Mouse (Mus musculus): ENCODE data around the gene Ncln. TPM values are rescaled to one million over a fixed set of nuclear protein-coding genes. Genes with fewer than 3 reads are reported as not detected.

The Ncln gene
- polyA plus RNA-seq, 1 experiment from 2014 or later = 60.3 TPM

DNA sequence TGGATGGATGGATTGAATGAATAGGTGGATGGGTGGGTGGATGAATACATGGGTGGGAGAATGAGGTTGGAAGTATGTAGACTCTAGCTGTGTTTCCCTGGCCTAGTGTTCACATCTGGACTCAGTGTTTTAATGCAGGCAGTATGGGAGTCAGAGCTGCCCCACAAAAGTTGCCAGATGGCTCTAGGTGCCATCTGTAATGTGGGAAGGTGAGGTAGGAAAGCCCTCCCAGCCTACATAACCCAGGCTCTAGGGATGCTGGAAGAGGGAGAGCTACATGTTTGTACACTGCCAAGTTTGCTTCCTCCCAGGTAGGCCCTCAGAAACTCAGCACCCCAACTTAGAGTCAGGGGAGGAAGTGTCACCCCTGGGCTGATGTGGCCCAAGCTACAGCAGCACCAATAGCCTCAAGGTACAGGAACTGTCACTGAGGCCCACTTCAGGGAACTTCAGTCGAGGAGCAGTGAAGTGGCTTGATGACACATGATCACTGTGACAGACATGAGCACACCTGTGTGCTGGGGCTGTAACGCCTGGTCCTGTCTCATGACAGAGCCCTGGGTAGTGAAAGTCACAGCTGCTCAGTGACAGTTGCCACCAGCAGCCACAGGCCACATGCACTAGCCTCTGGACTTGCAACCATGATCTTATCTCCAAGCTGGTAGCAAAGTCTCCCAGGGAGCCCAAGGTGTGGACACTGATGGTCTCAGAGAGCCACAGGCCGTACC, 42.3 kb upstream of the Ncln start:
- peaks cover 9% of the 10 kb centered on the region for H3K4me1 ChIP-seq (ENCODE audit: control insufficient read depth, insufficient read depth, low read length)
- H3K27me3 ChIP-seq (ENCODE audit: control insufficient read depth, insufficient read depth, low read length) = no peaks in the 10 kb centered on the region
- H3K9ac ChIP-seq (ENCODE audit: low read length) = no peak overlapping the region
- H3K4me3 ChIP-seq (ENCODE audit: low read depth, low read length) = no peak overlapping the region
- WGBS = 86% methylated on average over 3 of the region's 3 CpGs
- peaks cover 3% of the 10 kb centered on the region; the same call in 1 of the 2 replicates for H3K36me3 ChIP-seq (ENCODE audit: control insufficient read depth, insufficient read depth, low read length)
- DNase-seq (ENCODE audit: low spot score) = no peak
- ATAC-seq (ENCODE audit: insufficient number of reproducible peaks, low FRiP score, low TSS enrichment, low read depth) = no peak
- no peak overlapping the region for H3K4me2 ChIP-seq (ENCODE audit: low read depth, severe bottlenecking)
- H3K9me3 ChIP-seq (ENCODE audit: control insufficient read depth, low read length) = no peaks in the 10 kb centered on the region
- no peak overlapping the region for H3K27ac ChIP-seq (replicated peaks; ENCODE audit: low read depth, low read length)

DNA sequence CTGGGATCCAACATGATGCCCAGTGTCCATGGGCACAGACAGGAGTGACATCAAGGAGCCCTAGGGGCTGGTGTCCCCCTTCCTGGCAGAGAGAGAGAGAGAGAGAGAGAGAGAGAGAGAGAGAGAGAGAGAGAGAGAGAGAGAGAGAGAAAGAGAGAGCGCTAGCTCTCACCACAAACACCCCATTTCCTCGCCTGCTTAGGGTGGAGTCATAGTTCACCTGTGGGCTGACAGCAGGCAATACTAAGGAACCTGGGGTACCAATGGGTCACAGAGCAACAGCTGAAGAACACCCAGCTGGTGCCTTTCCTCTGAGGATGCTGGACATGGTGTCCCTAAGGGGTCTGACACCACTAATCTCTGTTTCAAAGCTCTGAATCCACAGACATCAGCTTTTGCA, 41.2 kb upstream of the Ncln start:
- WGBS = 82% methylated on average over 2 of the region's 2 CpGs
- no peak for ATAC-seq (ENCODE audit: insufficient number of reproducible peaks, low FRiP score, low TSS enrichment, low read depth)
- DNase-seq (ENCODE audit: low spot score) = no peak

DNA sequence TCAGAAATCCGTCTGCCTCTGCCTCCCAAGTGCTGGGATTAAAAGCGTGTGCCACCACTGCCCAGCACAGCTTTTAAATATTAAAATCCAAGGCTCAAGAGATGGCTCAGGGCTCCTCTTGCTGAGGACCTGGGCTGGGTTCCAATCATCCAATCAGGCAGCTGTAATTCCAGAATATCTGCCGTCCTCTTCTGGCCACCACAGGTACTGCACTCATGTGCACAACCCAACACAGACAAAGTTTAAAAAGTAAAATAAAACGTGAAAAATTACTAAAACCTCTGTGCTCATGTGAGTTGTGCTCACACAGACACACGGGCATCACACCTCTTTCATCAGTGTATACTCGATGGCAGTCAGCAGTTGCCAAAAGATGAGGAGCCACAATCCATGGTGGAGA, 40.5 kb upstream of the Ncln start:
- Histone ChIP-seq H3K4me1 (ENCODE audit: control insufficient read depth, insufficient read depth, low read length) (no peaks in the 10 kb centered on the region), H3K9me3 (ENCODE audit: control insufficient read depth, low read length) (no peaks in the 10 kb centered on the region), H3K9ac (ENCODE audit: low read length) (no peak overlapping the region), H3K27ac (replicated peaks; ENCODE audit: low read depth, low read length) (no peak overlapping the region), H3K27me3 (ENCODE audit: control insufficient read depth, insufficient read depth, low read length) (no peaks in the 10 kb centered on the region), H3K4me2 (ENCODE audit: low read depth, severe bottlenecking) (no peak overlapping the region), H3K4me3 (ENCODE audit: low read depth, low read length) (no peak overlapping the region), H3K36me3 (ENCODE audit: control insufficient read depth, insufficient read depth, low read length) (peaks cover 9% of the 10 kb centered on the region)
- ATAC-seq (ENCODE audit: insufficient number of reproducible peaks, low FRiP score, low TSS enrichment, low read depth) = no peak
- DNase-seq (ENCODE audit: low spot score) = no peak
- 74% methylated on average over 6 of the region's 6 CpGs for WGBS

More for the DNA sequence above, 41.2 kb upstream of the Ncln start:
- Histone ChIP-seq H3K9me3 (ENCODE audit: control insufficient read depth, low read length) (no peaks in the 10 kb centered on the region), H3K27ac (replicated peaks; ENCODE audit: low read depth, low read length) (no peak overlapping the region), H3K27me3 (ENCODE audit: control insufficient read depth, insufficient read depth, low read length) (no peaks in the 10 kb centered on the region), H3K4me3 (ENCODE audit: low read depth, low read length) (no peak overlapping the region), H3K4me1 (ENCODE audit: control insufficient read depth, insufficient read depth, low read length) (peaks cover under 1% of the 10 kb centered on the region; the same call in 1 of the 2 replicates), H3K4me2 (ENCODE audit: low read depth, severe bottlenecking) (no peak overlapping the region), H3K36me3 (ENCODE audit: control insufficient read depth, insufficient read depth, low read length) (peaks cover 5% of the 10 kb centered on the region), H3K9ac (ENCODE audit: low read length) (no peak overlapping the region)

DNA sequence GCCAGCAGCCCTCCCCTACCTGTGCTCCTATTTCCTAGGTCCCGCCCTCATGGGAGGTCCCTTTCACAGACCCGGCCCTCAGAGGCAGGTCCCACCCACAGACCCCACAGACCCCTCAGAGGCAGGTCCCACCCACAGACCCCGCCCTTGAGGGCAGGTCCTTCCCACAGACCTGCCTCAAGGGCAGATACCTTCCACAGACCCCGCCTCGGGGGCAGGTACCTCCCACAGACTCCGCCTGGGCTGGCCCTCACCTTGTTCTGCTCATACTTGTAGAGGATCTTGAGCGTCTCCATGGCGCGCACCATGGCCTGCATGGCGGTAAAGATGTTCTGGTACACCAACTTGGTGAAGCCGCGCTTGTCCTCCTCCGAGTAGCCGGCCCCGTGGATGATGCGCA, 38.6 kb upstream of the Ncln start:
- WGBS = 48% methylated on average over 16 of the region's 16 CpGs
- Histone ChIP-seq H3K27ac (replicated peaks; ENCODE audit: low read depth, low read length) (no peak overlapping the region), H3K36me3 (ENCODE audit: control insufficient read depth, insufficient read depth, low read length) (peaks cover 16% of the 10 kb centered on the region), H3K4me3 (ENCODE audit: low read depth, low read length) (no peak overlapping the region), H3K4me2 (ENCODE audit: low read depth, severe bottlenecking) (no peak overlapping the region), H3K27me3 (ENCODE audit: control insufficient read depth, insufficient read depth, low read length) (no peaks in the 10 kb centered on the region), H3K9me3 (ENCODE audit: control insufficient read depth, low read length) (no peaks in the 10 kb centered on the region), H3K9ac (ENCODE audit: low read length) (no peak overlapping the region), H3K4me1 (ENCODE audit: control insufficient read depth, insufficient read depth, low read length) (no peaks in the 10 kb centered on the region)
- no peak for ATAC-seq (ENCODE audit: insufficient number of reproducible peaks, low FRiP score, low TSS enrichment, low read depth)
- no peak for DNase-seq (ENCODE audit: low spot score)

DNA sequence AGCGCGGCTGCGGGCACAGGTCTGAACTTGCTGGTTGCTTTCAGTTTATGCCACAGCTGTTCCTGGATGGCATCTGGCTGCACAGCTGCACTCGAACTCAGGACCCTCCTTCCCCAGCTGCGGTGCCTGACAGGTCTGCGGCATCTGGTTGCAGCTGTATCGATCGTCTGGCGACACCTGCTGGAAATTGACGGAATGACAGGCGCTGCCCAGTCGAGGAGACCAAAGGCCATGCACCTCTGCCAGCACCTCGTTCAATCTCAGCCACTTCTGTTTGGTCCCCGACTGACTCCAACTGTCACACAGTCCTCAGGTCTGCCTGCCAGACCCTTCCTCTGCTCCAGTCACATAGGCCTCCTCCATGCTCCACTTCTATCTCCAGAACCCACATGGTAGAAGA, 30.6 kb upstream of the Ncln start:
- WGBS = 11% methylated on average over 14 of the region's 14 CpGs
- DNase-seq (ENCODE audit: low spot score) (peak; percentile 91), ATAC-seq (ENCODE audit: insufficient number of reproducible peaks, low FRiP score, low TSS enrichment, low read depth) (no peak)
- H3K9me3 ChIP-seq (ENCODE audit: control insufficient read depth, low read length) = no peaks in the 10 kb centered on the region; the same call in 1 of the 2 replicates
- no peak overlapping the region for H3K9ac ChIP-seq (ENCODE audit: low read length)
- no peak overlapping the region for H3K4me3 ChIP-seq (ENCODE audit: low read depth, low read length)
- H3K4me1 ChIP-seq (ENCODE audit: control insufficient read depth, insufficient read depth, low read length) = no peaks in the 10 kb centered on the region
- H3K36me3 ChIP-seq (ENCODE audit: control insufficient read depth, insufficient read depth, low read length) = peaks cover 10% of the 10 kb centered on the region
- 0 out of 2 replicates have a peak, but pooled peaks cover 9% of the 10 kb centered on the region for H3K27me3 ChIP-seq (ENCODE audit: control insufficient read depth, insufficient read depth, low read length)
- H3K4me2 ChIP-seq (ENCODE audit: low read depth, severe bottlenecking) = no peak overlapping the region
- no peak overlapping the region for H3K27ac ChIP-seq (replicated peaks; ENCODE audit: low read depth, low read length)

DNA sequence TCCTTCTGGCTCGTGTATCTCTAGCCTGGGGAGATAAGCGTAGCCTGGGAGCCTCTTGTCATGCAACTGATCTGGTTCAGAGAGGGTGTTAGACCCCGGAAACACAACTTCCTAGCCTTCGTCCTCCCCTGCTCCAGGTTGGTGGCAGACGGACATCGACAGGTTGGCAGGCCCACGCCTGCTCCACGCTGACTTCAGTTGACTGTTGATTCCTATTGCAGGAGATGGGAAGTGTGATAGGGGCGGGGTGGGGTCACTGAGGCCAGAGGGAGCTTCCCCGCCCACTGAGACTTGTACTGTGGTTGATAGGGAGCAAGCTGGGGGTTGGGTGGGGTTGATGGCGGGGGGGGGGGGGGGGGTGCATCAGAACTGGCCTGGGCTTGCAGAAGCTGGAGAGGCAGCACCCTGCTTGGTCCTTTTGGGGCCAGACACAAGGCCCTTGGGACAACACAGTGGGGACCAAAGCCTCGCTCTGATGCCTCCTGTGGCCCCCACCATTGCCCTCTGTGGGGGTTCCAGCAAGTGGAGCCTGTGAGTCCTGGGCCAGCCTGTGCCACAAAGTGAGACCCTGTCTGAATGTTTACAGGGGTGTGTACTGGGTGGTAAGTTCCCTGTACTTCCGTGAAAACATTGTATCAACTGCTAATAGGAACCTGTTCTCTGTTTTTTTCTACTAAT, 29.0 kb upstream of the Ncln start:
- DNase-seq (ENCODE audit: low spot score) = no peak
- H3K27ac ChIP-seq (replicated peaks; ENCODE audit: low read depth, low read length) = no peak overlapping the region
- H3K4me1 ChIP-seq (ENCODE audit: control insufficient read depth, insufficient read depth, low read length) = no peaks in the 10 kb centered on the region
- H3K9me3 ChIP-seq (ENCODE audit: control insufficient read depth, low read length) = no peaks in the 10 kb centered on the region; the same call in 1 of the 2 replicates
- H3K36me3 ChIP-seq (ENCODE audit: control insufficient read depth, insufficient read depth, low read length) = peaks cover 3% of the 10 kb centered on the region; the same call in 1 of the 2 replicates
- H3K27me3 ChIP-seq (ENCODE audit: control insufficient read depth, insufficient read depth, low read length) = 0 out of 2 replicates have a peak, but pooled peaks cover 9% of the 10 kb centered on the region
- H3K4me3 ChIP-seq (ENCODE audit: low read depth, low read length) = no peak overlapping the region
- no peak for ATAC-seq (ENCODE audit: insufficient number of reproducible peaks, low FRiP score, low TSS enrichment, low read depth)
- no peak overlapping the region for H3K9ac ChIP-seq (ENCODE audit: low read length)
- no peak overlapping the region for H3K4me2 ChIP-seq (ENCODE audit: low read depth, severe bottlenecking)
- 56% methylated on average over 12 of the region's 13 CpGs for WGBS

DNA sequence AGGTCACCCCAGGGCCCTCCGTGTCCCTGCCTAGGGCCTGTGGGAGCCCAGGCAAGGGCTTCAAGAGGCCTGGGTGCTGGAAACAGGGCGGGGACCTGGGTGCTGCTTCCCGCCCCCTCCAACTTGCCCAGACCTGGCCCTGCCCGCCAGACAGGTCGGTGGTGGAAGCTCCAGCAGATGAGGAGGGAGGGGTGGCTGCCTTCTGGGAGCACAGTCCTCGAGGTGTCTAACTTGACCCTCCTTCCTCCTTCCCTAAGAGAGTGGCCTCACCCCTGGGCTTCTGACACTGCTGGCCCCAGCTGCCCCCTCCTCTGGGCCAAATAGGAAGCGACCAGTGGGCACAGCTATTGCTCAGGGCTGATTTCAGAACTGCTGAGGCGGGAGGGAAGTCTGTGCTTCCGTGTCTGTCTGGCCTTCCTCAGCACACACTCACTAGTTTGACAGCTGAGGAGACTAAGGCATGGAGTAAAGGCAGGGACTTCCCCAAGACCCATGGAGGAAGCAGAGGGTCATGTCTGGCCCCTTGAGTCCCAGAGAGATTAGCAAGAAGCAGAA, 27.9 kb upstream of the Ncln start, which contains the start of gene Gna15:
Gene Gna15, minus strand, starts transcription at position 175 of the 555 bp plus-strand sequence.
- DNase-seq (ENCODE audit: low spot score) = no peak
- Histone ChIP-seq H3K27me3 (ENCODE audit: control insufficient read depth, insufficient read depth, low read length) (0 out of 2 replicates have a peak, but pooled peaks cover 9% of the 10 kb centered on the region), H3K9ac (ENCODE audit: low read length) (0 out of 2 replicates have a peak within 1 kb of the TSS, but pooled peaks have one; percentile 27), H3K4me1 (ENCODE audit: control insufficient read depth, insufficient read depth, low read length) (no peaks in the 10 kb centered on the region), H3K9me3 (ENCODE audit: control insufficient read depth, low read length) (no peaks in the 10 kb centered on the region; the same call in 1 of the 2 replicates), H3K4me3 (ENCODE audit: low read depth, low read length) (no peak within 1 kb of the TSS), H3K36me3 (ENCODE audit: control insufficient read depth, insufficient read depth, low read length) (no peaks in the 10 kb centered on the region; the same call in 1 of the 2 replicates), H3K27ac (replicated peaks; ENCODE audit: low read depth, low read length) (no peak within 1 kb of the TSS), H3K4me2 (ENCODE audit: low read depth, severe bottlenecking) (no peak within 1 kb of the TSS)
- 0 out of 2 replicates have a peak, but pooled peaks have one; percentile 31 for ATAC-seq (ENCODE audit: insufficient number of reproducible peaks, low FRiP score, low TSS enrichment, low read depth)
- WGBS = 13% methylated on average over 8 of the region's 9 CpGs

DNA sequence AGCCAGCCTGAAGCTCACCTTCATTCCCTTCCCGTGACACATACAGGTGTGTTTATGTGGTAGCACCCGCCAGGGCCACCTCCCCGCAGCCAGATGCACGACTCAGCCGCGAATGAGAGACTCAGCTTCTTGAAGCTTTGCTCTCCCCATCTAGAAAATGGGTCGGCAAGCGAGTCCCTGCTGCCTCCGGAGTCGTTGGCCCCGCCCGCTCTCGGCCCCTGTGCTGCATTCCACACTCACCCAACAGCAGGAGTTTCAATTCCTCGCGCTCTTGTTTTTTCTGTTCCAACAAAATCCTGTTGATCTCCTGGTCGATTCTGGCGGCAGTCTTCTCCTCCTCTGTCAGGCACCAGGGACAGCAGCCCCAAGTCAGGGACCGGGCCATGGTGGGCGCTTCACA, 27.4 kb upstream of the Ncln start:
- no peak overlapping the region for H3K27ac ChIP-seq (replicated peaks; ENCODE audit: low read depth, low read length)
- DNase-seq (ENCODE audit: low spot score) (no peak), ATAC-seq (ENCODE audit: insufficient number of reproducible peaks, low FRiP score, low TSS enrichment, low read depth) (no peak)
- H3K4me3 ChIP-seq (ENCODE audit: low read depth, low read length) = no peak overlapping the region
- no peak overlapping the region for H3K4me2 ChIP-seq (ENCODE audit: low read depth, severe bottlenecking)
- no peaks in the 10 kb centered on the region for H3K36me3 ChIP-seq (ENCODE audit: control insufficient read depth, insufficient read depth, low read length)
- 18% methylated on average over 19 of the region's 19 CpGs for WGBS
- no peaks in the 10 kb centered on the region; the same call in 1 of the 2 replicates for H3K9me3 ChIP-seq (ENCODE audit: control insufficient read depth, low read length)
- 0 out of 2 replicates have a peak overlapping the region, but pooled peaks have one; percentile 27 for H3K9ac ChIP-seq (ENCODE audit: low read length)
- H3K27me3 ChIP-seq (ENCODE audit: control insufficient read depth, insufficient read depth, low read length) = 0 out of 2 replicates have a peak, but pooled peaks cover 9% of the 10 kb centered on the region
- no peaks in the 10 kb centered on the region for H3K4me1 ChIP-seq (ENCODE audit: control insufficient read depth, insufficient read depth, low read length)
